Mouse (Mus musculus) neural tube, embryonic 11.5 days (tissue): ENCODE results near the gene Srgap2. TPM values are rescaled to one million over a fixed set of nuclear protein-coding genes. Genes with fewer than 3 reads are reported as not detected.

Experiments used
- ATAC-seq: fragments of 200-750 bp; cut with Nextera tagmentation; 2 replicates; pipeline ENCODE4 v1.8.0; 2017; ENCODE audit warnings: moderate number of reproducible peaks, mild to moderate bottlenecking, moderate TSS enrichment, moderate library complexity; ENCODE audit not compliant: insufficient read depth, low FRiP score, low TSS enrichment
- DNase-seq: peaks from one replicate; pipeline ENCODE4 v3.0.0-alpha.2; 2015; ENCODE audit warnings: low spot score
- H3K27ac ChIP-seq: fragments of 300-500 bp; sonication (generic); 2 replicates; pipeline ENCODE4 v1.5.1; 2014; ENCODE audit warnings: low read depth, mild to moderate bottlenecking, low read length
- H3K27me3 ChIP-seq: fragments of 300-500 bp; sonication (generic); 2 replicates; pipeline ENCODE4 v1.6.1; 2014; ENCODE audit warnings: mild to moderate bottlenecking, low read length, mixed read lengths; ENCODE audit not compliant: control insufficient read depth, insufficient read depth
- H3K36me3 ChIP-seq: fragments of 300-500 bp; sonication (generic); 2 replicates; pipeline ENCODE4 v1.6.1; 2014; ENCODE audit warnings: mild to moderate bottlenecking, low read length, moderate library complexity, mixed read lengths; ENCODE audit not compliant: control insufficient read depth, insufficient read depth
- H3K4me1 ChIP-seq: fragments of 300-500 bp; sonication (generic); 2 replicates; pipeline ENCODE4 v1.6.1; 2014; ENCODE audit warnings: low read length, mixed read lengths; ENCODE audit not compliant: control insufficient read depth, insufficient read depth
- H3K4me2 ChIP-seq: fragments of 300-500 bp; sonication (generic); 2 replicates; pipeline ENCODE4 v1.6.1; 2014; ENCODE audit warnings: low read depth, mild to moderate bottlenecking, moderate library complexity
- H3K4me3 ChIP-seq: fragments of 300-500 bp; sonication (generic); 2 replicates; pipeline ENCODE4 v1.5.1; 2014; ENCODE audit warnings: low read depth, low read length
- H3K9ac ChIP-seq: fragments of 300-500 bp; sonication (generic); 2 replicates; pipeline ENCODE4 v1.6.1; 2014; ENCODE audit warnings: mild to moderate bottlenecking, low read length
- H3K9me3 ChIP-seq: fragments of 300-500 bp; sonication (generic); 2 replicates; pipeline ENCODE4 v1.6.1; 2016; ENCODE audit warnings: low read length; ENCODE audit not compliant: control insufficient read depth
- WGBS: fragments of 180-500 bp; shearing (Covaris S2); extraction: QIAGEN DNeasy Blood & Tissue Kit; methylation state at CpG from one replicate; pipeline ENCODE4 v1.1.7; 2014; 5-methylcytosine and 5-hydroxymethylcytosine counted together
- polyA plus RNA-seq: library from polyadenylated mRNA; unstranded; fragments of >200 nt; fragmentation: Nextera tagmentation; extraction: Ambion mirVana; gene quantifications from 2 replicates; pipeline ENCODE4 v1.2.1, GENCODE M21; 2014

The Srgap2 gene
- polyA plus RNA-seq, 1 experiment from 2014 or later = 15.2 TPM

- Histone ChIP-seq H3K4me3 (no peak overlapping the region), H3K36me3 (no peaks in the 10 kb centered on the region), H3K9ac (no peak overlapping the region), H3K9me3 (no peaks in the 10 kb centered on the region), H3K27me3 (no peaks in the 10 kb centered on the region), H3K4me1 (no peaks in the 10 kb centered on the region), H3K4me2 (no peak overlapping the region), H3K27ac (no peak overlapping the region)
- no peak for DNase-seq
- WGBS = 61% methylated on average over 4 of the region's 4 CpGs
- no peak for ATAC-seq
Measured at GRCm38 (mm10) chr1:131491579-131491978, 35.6 kb downstream of the Srgap2 start.

GRCm38 (mm10) chr1:131489312-131489711, 37.8 kb downstream of the Srgap2 start:
- Histone ChIP-seq H3K36me3 (no peaks in the 10 kb centered on the region), H3K4me2 (no peak overlapping the region), H3K27ac (no peak overlapping the region), H3K4me3 (no peak overlapping the region), H3K9ac (no peak overlapping the region), H3K27me3 (no peaks in the 10 kb centered on the region), H3K4me1 (no peaks in the 10 kb centered on the region), H3K9me3 (no peaks in the 10 kb centered on the region)
- WGBS = 88% methylated on average over 3 of the region's 3 CpGs
- ATAC-seq (no peak), DNase-seq (no peak)

GRCm38 (mm10) chr1:131486094-131486850, 40.9 kb downstream of the Srgap2 start:
- Histone ChIP-seq H3K36me3 (no peaks in the 10 kb centered on the region), H3K27me3 (no peaks in the 10 kb centered on the region), H3K4me2 (no peak overlapping the region), H3K9me3 (no peaks in the 10 kb centered on the region), H3K27ac (no peak overlapping the region), H3K4me3 (no peak overlapping the region), H3K4me1 (no peaks in the 10 kb centered on the region), H3K9ac (no peak overlapping the region)
- 78% methylated on average over 5 of the region's 5 CpGs for WGBS
- ATAC-seq (no peak), DNase-seq (no peak)

GRCm38 (mm10) chr1:131482242-131482641, 44.9 kb downstream of the Srgap2 start:
- H3K27ac ChIP-seq = no peak overlapping the region
- H3K36me3 ChIP-seq = no peaks in the 10 kb centered on the region
- H3K4me2 ChIP-seq = no peak overlapping the region
- DNase-seq = no peak
- H3K4me1 ChIP-seq = no peaks in the 10 kb centered on the region
- H3K9ac ChIP-seq = no peak overlapping the region
- no peaks in the 10 kb centered on the region for H3K27me3 ChIP-seq
- no peaks in the 10 kb centered on the region for H3K9me3 ChIP-seq
- 96% methylated on average over 3 of the region's 3 CpGs for WGBS
- H3K4me3 ChIP-seq = no peak overlapping the region
- no peak for ATAC-seq

- Histone ChIP-seq H3K9me3 (no peaks in the 10 kb centered on the region), H3K4me1 (no peaks in the 10 kb centered on the region), H3K4me2 (no peak overlapping the region), H3K4me3 (no peak overlapping the region), H3K9ac (no peak overlapping the region), H3K27ac (no peak overlapping the region), H3K27me3 (no peaks in the 10 kb centered on the region), H3K36me3 (no peaks in the 10 kb centered on the region)
- ATAC-seq = no peak
- DNase-seq = no peak
Measured at GRCm38 (mm10) chr1:131481391-131481790, 45.8 kb downstream of the Srgap2 start.

- no peak overlapping the region for H3K9ac ChIP-seq
- 38% methylated on average over 2 of the region's 2 CpGs for WGBS
- H3K27me3 ChIP-seq = no peaks in the 10 kb centered on the region
- ATAC-seq (no peak), DNase-seq (peak; percentile 13)
- no peaks in the 10 kb centered on the region for H3K9me3 ChIP-seq
- no peak overlapping the region for H3K4me2 ChIP-seq
- no peak overlapping the region for H3K27ac ChIP-seq
- H3K4me1 ChIP-seq = no peaks in the 10 kb centered on the region
- H3K36me3 ChIP-seq = no peaks in the 10 kb centered on the region
- H3K4me3 ChIP-seq = no peak overlapping the region
Measured at GRCm38 (mm10) chr1:131478770-131479305, 48.3 kb downstream of the Srgap2 start.

GRCm38 (mm10) chr1:131475306-131475705, 51.8 kb downstream of the Srgap2 start:
- no peaks in the 10 kb centered on the region for H3K9me3 ChIP-seq
- H3K36me3 ChIP-seq = no peaks in the 10 kb centered on the region
- H3K4me2 ChIP-seq = no peak overlapping the region
- H3K27ac ChIP-seq = no peak overlapping the region
- ATAC-seq = no peak
- no peak overlapping the region for H3K4me3 ChIP-seq
- H3K9ac ChIP-seq = no peak overlapping the region
- H3K27me3 ChIP-seq = no peaks in the 10 kb centered on the region
- DNase-seq = no peak
- H3K4me1 ChIP-seq = no peaks in the 10 kb centered on the region

- no peaks in the 10 kb centered on the region for H3K4me1 ChIP-seq
- H3K9ac ChIP-seq = no peak overlapping the region
- H3K27ac ChIP-seq = no peak overlapping the region
- no peaks in the 10 kb centered on the region for H3K27me3 ChIP-seq
- H3K9me3 ChIP-seq = no peaks in the 10 kb centered on the region
- no peak for DNase-seq
- no peak overlapping the region for H3K4me2 ChIP-seq
- ATAC-seq = no peak
- no peak overlapping the region for H3K4me3 ChIP-seq
- H3K36me3 ChIP-seq = no peaks in the 10 kb centered on the region
Measured at GRCm38 (mm10) chr1:131473631-131474118, 53.5 kb downstream of the Srgap2 start.

GRCm38 (mm10) chr1:131470597-131470996, 56.6 kb downstream of the Srgap2 start:
- Histone ChIP-seq H3K9me3 (no peaks in the 10 kb centered on the region), H3K27ac (no peak overlapping the region), H3K27me3 (no peaks in the 10 kb centered on the region), H3K4me3 (no peak overlapping the region), H3K36me3 (no peaks in the 10 kb centered on the region), H3K9ac (no peak overlapping the region), H3K4me2 (no peak overlapping the region), H3K4me1 (no peaks in the 10 kb centered on the region)
- ATAC-seq = no peak
- 91% methylated on average over 1 of the region's 1 CpGs for WGBS
- DNase-seq = no peak
